ENCODE assay signal across 26 mouse cellular contexts in the genomic region with DNA sequence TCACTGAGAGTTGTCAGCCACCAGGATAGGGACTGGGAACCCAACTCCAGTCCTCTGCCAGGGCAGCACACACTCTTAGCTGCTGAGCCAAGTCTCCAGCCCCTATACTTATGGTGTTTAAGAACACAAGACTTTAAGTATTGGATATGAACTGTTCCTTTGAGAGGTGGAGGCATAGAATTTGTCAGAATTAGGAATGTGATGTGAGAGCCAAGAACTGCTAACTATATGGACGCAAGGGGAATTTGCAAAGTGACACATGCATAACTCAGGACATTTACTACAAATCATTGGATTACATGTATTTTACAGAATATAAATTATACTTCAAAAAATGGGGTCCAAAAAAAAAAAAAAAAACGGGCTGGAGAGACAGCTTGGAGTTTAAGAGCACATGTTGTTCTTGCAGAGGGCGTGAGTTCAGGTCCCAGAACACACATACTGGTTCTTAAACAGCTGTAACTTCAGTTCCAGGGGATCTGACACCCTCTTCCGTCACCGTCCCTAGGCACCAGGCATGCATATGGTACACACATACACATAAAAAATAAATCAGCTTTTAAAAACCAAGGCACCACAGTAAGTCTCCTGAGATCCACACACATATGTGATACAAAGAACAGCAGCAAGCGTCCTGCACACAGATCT. TPM values are rescaled to one million over a fixed set of nuclear protein-coding genes. Genes with fewer than 3 reads are reported as not detected.
DNase-seq lines count a peak whose midpoint lies in the region; ATAC-seq and TF ChIP-seq lines count a peak whose summit lies in the region.
"Had no signal": no experiment of that assay in that cellular context is flagged by ENCODE, and none has a peak within 500 bp of the region (broad histone marks: within the 10 kb centered on the region; RNA-seq: fewer than 3 reads in every experiment).

No protein-coding gene starts in this region.

- no peak for TF ChIP-seq CTCF in intestine, postnatal 0 days (IDR thresholded peaks at IDR 0.05; ENCODE audit: low read depth)
- TF ChIP-seq CTCF in lung, embryonic 14.5 days (IDR thresholded peaks at IDR 0.05; ENCODE audit: low read depth) = no peak

- no peaks in the 10 kb centered on the region for H3K9me3 ChIP-seq in intestine, embryonic 15.5 days
- H3K9me3 ChIP-seq in intestine, postnatal 0 days (ENCODE audit: control insufficient read depth) = no peaks in the 10 kb centered on the region
- no peaks in the 10 kb centered on the region for H3K9me3 ChIP-seq in lung, embryonic 14.5 days (ENCODE audit: low read depth, low read length)
- no peaks in the 10 kb centered on the region for H3K9me3 ChIP-seq in limb, embryonic 14.5 days (ENCODE audit: control insufficient read depth, low read length)
- H3K9me3 ChIP-seq: embryonic facial prominence, embryonic 13.5 days; forebrain, embryonic 12.5 days; heart, embryonic 13.5 days; liver, embryonic 15.5 days; megakaryocyte, embryonic 14.5 days; midbrain, embryonic 13.5 days had no signal

- no peak overlapping the region for H3K9ac ChIP-seq in intestine, embryonic 15.5 days
- H3K9ac ChIP-seq in intestine, postnatal 0 days (ENCODE audit: low read depth, low read length) = no peak overlapping the region
- H3K9ac ChIP-seq in lung, embryonic 14.5 days = no peak overlapping the region
- H3K9ac ChIP-seq in limb, embryonic 14.5 days (ENCODE audit: low read depth, low read length, severe bottlenecking) = no peak overlapping the region
- H3K9ac ChIP-seq: embryonic facial prominence, embryonic 13.5 days; forebrain, embryonic 12.5 days; forebrain, postnatal 0 days; heart, embryonic 13.5 days; liver, embryonic 15.5 days; midbrain, embryonic 13.5 days had no signal

- H3K27me3 ChIP-seq in intestine, embryonic 15.5 days (replicated peaks) = no peaks in the 10 kb centered on the region
- H3K27me3 ChIP-seq in intestine, postnatal 0 days (replicated peaks; ENCODE audit: control insufficient read depth, insufficient read depth, low read length) = no peaks in the 10 kb centered on the region
- no peaks in the 10 kb centered on the region for H3K27me3 ChIP-seq in lung, embryonic 14.5 days (ENCODE audit: insufficient read depth, low read length)
- H3K27me3 ChIP-seq in limb, embryonic 14.5 days (ENCODE audit: control insufficient read depth, insufficient read depth, low read length) = no peaks in the 10 kb centered on the region
- H3K27me3 ChIP-seq: embryonic facial prominence, embryonic 13.5 days; forebrain, embryonic 12.5 days; heart, embryonic 13.5 days; liver, embryonic 15.5 days; megakaryocyte, embryonic 14.5 days; midbrain, embryonic 13.5 days had no signal

- H3K27ac ChIP-seq in intestine, embryonic 15.5 days = no peak overlapping the region
- H3K27ac ChIP-seq in intestine, postnatal 0 days (ENCODE audit: low read depth, low read length) = no peak overlapping the region
- no peak overlapping the region for H3K27ac ChIP-seq in lung, embryonic 14.5 days (ENCODE audit: low read depth)
- H3K27ac ChIP-seq in limb, embryonic 14.5 days (replicated peaks; ENCODE audit: low read depth, low read length) = 0 out of 2 replicates have a peak overlapping the region, but pooled peaks have one; percentile 13
- H3K27ac ChIP-seq: embryonic facial prominence, embryonic 13.5 days; forebrain, embryonic 12.5 days; heart, embryonic 13.5 days; liver, embryonic 15.5 days; midbrain, embryonic 13.5 days had no signal

- DNase-seq in lung, embryonic 14.5 days = peak; percentile 32
- DNase-seq in lung, postnatal 36 days = no peak
- peak; percentile 21 for DNase-seq in 3T3-L1 (ENCODE audit: low read depth, low spot score)
- DNase-seq in limb, embryonic 14.5 days (ENCODE audit: low spot score) = peak; percentile 59
- DNase-seq in urinary bladder, postnatal 4 days (ENCODE audit: low spot score in 2 of 2) = no peak
- DNase-seq: adrenal gland, postnatal 25 days; cerebellum, adult 11-12 months; cerebellum, adult 9-11 months; embryo, embryonic 11 days; gastrocnemius, postnatal 10 days; heart, postnatal 10 days; kidney, adult 18-20 months; kidney, postnatal 10 days; lung, postnatal 14 days; right cerebral cortex, postnatal 14 days; thymus, postnatal 14 days had no signal

- H3K4me1 ChIP-seq in intestine, embryonic 15.5 days (replicated peaks) = 0 out of 2 replicates have a peak, but pooled peaks cover 7% of the 10 kb centered on the region
- no peaks in the 10 kb centered on the region for H3K4me1 ChIP-seq in intestine, postnatal 0 days (replicated peaks; ENCODE audit: control insufficient read depth, insufficient read depth, low read length)
- no peaks in the 10 kb centered on the region; the same call in 1 of the 2 replicates for H3K4me1 ChIP-seq in lung, embryonic 14.5 days (ENCODE audit: insufficient read depth)
- H3K4me1 ChIP-seq in limb, embryonic 14.5 days (ENCODE audit: control insufficient read depth, insufficient read depth, low read length) = peaks cover 29% of the 10 kb centered on the region
- H3K4me1 ChIP-seq: liver, embryonic 15.5 days had no signal

- 72% methylated on average over 6 of the region's 6 CpGs for WGBS in intestine, embryonic 15.5 days
- WGBS in intestine, postnatal 0 days = 76% methylated on average over 6 of the region's 6 CpGs
- 53% methylated on average over 6 of the region's 6 CpGs for WGBS in lung, embryonic 14.5 days
- 39% methylated on average over 6 of the region's 6 CpGs for WGBS in limb, embryonic 14.5 days

- H3K4me2 ChIP-seq in intestine, embryonic 15.5 days (replicated peaks) = no peak overlapping the region
- H3K4me2 ChIP-seq in intestine, postnatal 0 days (replicated peaks; ENCODE audit: low read depth) = no peak overlapping the region
- H3K4me2 ChIP-seq in lung, embryonic 14.5 days = no peak overlapping the region
- H3K4me2 ChIP-seq in limb, embryonic 14.5 days (replicated peaks; ENCODE audit: low read depth, low read length, severe bottlenecking) = no peak overlapping the region
- H3K4me2 ChIP-seq: embryonic facial prominence, embryonic 13.5 days; heart, embryonic 13.5 days; liver, embryonic 15.5 days; midbrain, embryonic 13.5 days had no signal

- no peak for TF ChIP-seq POLR2A in limb, embryonic 14.5 days (IDR thresholded peaks at IDR 0.05; ENCODE audit: borderline replicate concordance, extremely low read depth, insufficient read depth, insufficient read length)

- H3K36me3 ChIP-seq in intestine, embryonic 15.5 days = no peaks in the 10 kb centered on the region
- H3K36me3 ChIP-seq in intestine, postnatal 0 days (ENCODE audit: control insufficient read depth, insufficient read depth) = no peaks in the 10 kb centered on the region; the same call in 1 of the 2 replicates
- 0 out of 2 replicates have a peak, but pooled peaks cover 6% of the 10 kb centered on the region for H3K36me3 ChIP-seq in lung, embryonic 14.5 days (ENCODE audit: insufficient read depth)
- H3K36me3 ChIP-seq in limb, embryonic 14.5 days (ENCODE audit: control insufficient read depth, insufficient read depth, low read length) = no peaks in the 10 kb centered on the region
- H3K36me3 ChIP-seq: liver, embryonic 15.5 days had no signal

- 0 out of 2 replicates have a peak, but pooled peaks have one; percentile 21 for ATAC-seq in intestine, embryonic 15.5 days
- ATAC-seq in intestine, postnatal 0 days = no peak
- ATAC-seq in lung, embryonic 14.5 days (ENCODE audit: insufficient read depth) = peak; percentile 41; the same call in 1 of the 2 replicates
- ATAC-seq in limb, embryonic 14.5 days (ENCODE audit: low FRiP score, low read depth) = peak; percentile 70
- ATAC-seq: midbrain, embryonic 13.5 days had no signal

- no peak overlapping the region for H3K4me3 ChIP-seq in intestine, embryonic 15.5 days (replicated peaks)
- H3K4me3 ChIP-seq in intestine, postnatal 0 days (ENCODE audit: low read depth, low read length) = no peak overlapping the region
- H3K4me3 ChIP-seq in lung, embryonic 14.5 days (ENCODE audit: low read depth, low read length) = no peak overlapping the region
- no peak overlapping the region for H3K4me3 ChIP-seq in limb, embryonic 14.5 days (replicated peaks; ENCODE audit: low read length)
- H3K4me3 ChIP-seq: embryonic facial prominence, embryonic 13.5 days; forebrain, embryonic 12.5 days; heart, embryonic 13.5 days; left cerebral cortex, adult 2 months; liver, embryonic 15.5 days; megakaryocyte, embryonic 14.5 days; midbrain, embryonic 13.5 days had no signal

RNA-seq across cellular contexts. Expression of a gene that starts 14.2 kb away (rescaled TPM):
- polyA plus RNA-seq in intestine, embryonic 15.5 days (2015; fragmentation: Nextera tagmentation; extraction: Ambion mirVana) = 19.5 and 21.4 TPM in 2 replicates
- polyA plus RNA-seq in intestine, postnatal 0 days (2015; fragmentation: Nextera tagmentation; extraction: Ambion mirVana) = 9.9 and 10.7 TPM in 2 replicates
- polyA plus RNA-seq in lung, embryonic 14.5 days (2014; fragmentation: Nextera tagmentation; extraction: Ambion mirVana) = 15.8 and 16.9 TPM in 2 replicates
- 11.7 and 12.4 TPM in 2 replicates for polyA plus RNA-seq in limb, embryonic 14.5 days (2012; rRNA removed)
- 9.5 and 12.2 TPM in 2 replicates for polyA plus RNA-seq in limb, embryonic 14.5 days (2014; fragmentation: Nextera tagmentation; extraction: Ambion mirVana)

Comparison
In these comparisons a context has a peak if more than half of its experiments do, and no peak if none do; other contexts are left out.
1. DNase-seq: peak in lung, embryonic 14.5 days (single experiment), 3T3-L1 (single experiment) and limb, embryonic 14.5 days (single experiment); none in lung, postnatal 36 days (single experiment) and urinary bladder, postnatal 4 days (0 of 2).